Mouse (Mus musculus) intestine, postnatal 0 days (tissue): ENCODE data around the gene Slc39a11. TPM values are rescaled to one million over a fixed set of nuclear protein-coding genes. Genes with fewer than 3 reads are reported as not detected.

Experiments used
- ATAC-seq: fragments of 200-750 bp; cut with Nextera tagmentation; 2 replicates; pipeline ENCODE4 v1.8.0; 2017; ENCODE audit warnings: mild to moderate bottlenecking, moderate TSS enrichment, moderate library complexity
- H3K27ac ChIP-seq: fragments of 300-500 bp; sonication (generic); 2 replicates; pipeline ENCODE4 v1.5.1; 2014; ENCODE audit warnings: mild to moderate bottlenecking, low read depth, low read length, moderate library complexity
- H3K27me3 ChIP-seq: fragments of 300-500 bp; sonication (generic); replicated peaks from 2 replicates; pipeline ENCODE4 v1.6.1; 2014; ENCODE audit warnings: low read length, mixed read lengths; ENCODE audit not compliant: control insufficient read depth, insufficient read depth
- H3K36me3 ChIP-seq: fragments of 300-500 bp; sonication (generic); 2 replicates; pipeline ENCODE4 v1.6.1; 2014; ENCODE audit warnings: mild to moderate bottlenecking, moderate library complexity; ENCODE audit not compliant: control insufficient read depth, insufficient read depth
- H3K4me1 ChIP-seq: fragments of 300-500 bp; sonication (generic); replicated peaks from 2 replicates; pipeline ENCODE4 v1.6.1; 2014; ENCODE audit warnings: antibody characterized with exemption, low read length, mixed read lengths; ENCODE audit not compliant: control insufficient read depth, insufficient read depth
- H3K4me2 ChIP-seq: fragments of 300-500 bp; sonication (generic); replicated peaks from 2 replicates; pipeline ENCODE4 v1.6.1; 2014; ENCODE audit warnings: low read depth, mild to moderate bottlenecking, moderate library complexity
- H3K4me3 ChIP-seq: fragments of 300-500 bp; sonication (generic); 2 replicates; pipeline ENCODE4 v1.5.1; 2014; ENCODE audit warnings: low read depth, low read length
- H3K9ac ChIP-seq: fragments of 300-500 bp; sonication (generic); 2 replicates; pipeline ENCODE4 v1.6.1; 2014; ENCODE audit warnings: mild to moderate bottlenecking, low read depth, low read length
- H3K9me3 ChIP-seq: fragments of 300-500 bp; sonication (generic); 2 replicates; pipeline ENCODE4 v1.6.1; 2016; ENCODE audit warnings: mixed run types; ENCODE audit not compliant: control insufficient read depth
- CTCF ChIP-seq: sonication (generic); IDR thresholded peaks from 2 replicates; pipeline ENCODE4 v1.5.1; 2016; ENCODE audit warnings: low read depth, mild to moderate bottlenecking, control low read depth, antibody characterized with exemption, moderate library complexity
- WGBS: fragments of 180-500 bp; shearing (Covaris S2); extraction: QIAGEN DNeasy Blood & Tissue Kit; methylation state at CpG from one replicate; pipeline ENCODE4 v1.1.7; 2014; 5-methylcytosine and 5-hydroxymethylcytosine counted together
- polyA plus RNA-seq: library from polyadenylated mRNA; unstranded; fragments of >200 nt; fragmentation: Nextera tagmentation; extraction: Ambion mirVana; gene quantifications from 2 replicates; pipeline ENCODE4 v1.2.1, GENCODE M21; 2015

Gene Slc39a11
- polyA plus RNA-seq, 1 experiment from 2014 or later, result 50.7 TPM

GRCm38 (mm10) chr11:113658763-113659162, 8.9 kb upstream of the Slc39a11 start:
- TF ChIP-seq CTCF, result no peak
- H3K9ac ChIP-seq, result no peak overlapping the region
- H3K4me2 ChIP-seq, result no peak overlapping the region
- 70% methylated on average over 4 of the region's 4 CpGs for WGBS
- H3K27me3 ChIP-seq, result no peaks in the 10 kb centered on the region
- H3K36me3 ChIP-seq, result peaks cover 88% of the 10 kb centered on the region
- no peaks in the 10 kb centered on the region for H3K9me3 ChIP-seq
- ATAC-seq, result no peak
- H3K4me3 ChIP-seq, result no peak overlapping the region
- H3K27ac ChIP-seq, result no peak overlapping the region
- H3K4me1 ChIP-seq, result no peaks in the 10 kb centered on the region

GRCm38 (mm10) chr11:113658319-113658718, 8.4 kb upstream of the Slc39a11 start:
- no peak for ATAC-seq
- TF ChIP-seq CTCF, result no peak
- H3K4me2 ChIP-seq, result no peak overlapping the region
- H3K27ac ChIP-seq, result no peak overlapping the region
- H3K27me3 ChIP-seq, result no peaks in the 10 kb centered on the region
- no peak overlapping the region for H3K9ac ChIP-seq
- WGBS, result 86% methylated on average over 8 of the region's 8 CpGs
- H3K9me3 ChIP-seq, result no peaks in the 10 kb centered on the region
- no peak overlapping the region for H3K4me3 ChIP-seq
- H3K4me1 ChIP-seq, result no peaks in the 10 kb centered on the region
- H3K36me3 ChIP-seq, result peaks cover 88% of the 10 kb centered on the region

GRCm38 (mm10) chr11:113657221-113657620, 7.3 kb upstream of the Slc39a11 start:
- ATAC-seq, result no peak
- Histone ChIP-seq H3K4me1 (no peaks in the 10 kb centered on the region), H3K27me3 (no peaks in the 10 kb centered on the region), H3K4me2 (no peak overlapping the region), H3K9me3 (no peaks in the 10 kb centered on the region), H3K4me3 (no peak overlapping the region), H3K27ac (no peak overlapping the region), H3K9ac (no peak overlapping the region), H3K36me3 (peaks cover 88% of the 10 kb centered on the region)
- WGBS, result 39% methylated on average over 4 of the region's 4 CpGs
- no peak for TF ChIP-seq CTCF

- Histone ChIP-seq H3K4me1 (no peaks in the 10 kb centered on the region), H3K9me3 (no peaks in the 10 kb centered on the region), H3K27ac (no peak overlapping the region), H3K9ac (no peak overlapping the region), H3K27me3 (no peaks in the 10 kb centered on the region), H3K36me3 (peaks cover 86% of the 10 kb centered on the region), H3K4me2 (no peak overlapping the region), H3K4me3 (no peak overlapping the region)
- no peak for TF ChIP-seq CTCF
- 86% methylated on average over 8 of the region's 8 CpGs for WGBS
- no peak for ATAC-seq
These were observed 6.6 kb upstream of the Slc39a11 start for GRCm38 (mm10) chr11:113656511-113656932.

GRCm38 (mm10) chr11:113654561-113655270, 4.8 kb upstream of the Slc39a11 start:
- TF ChIP-seq CTCF, result no peak
- H3K36me3 ChIP-seq, result peaks cover 71% of the 10 kb centered on the region

GRCm38 (mm10) chr11:113654105-113654504, 4.2 kb upstream of the Slc39a11 start:
- Histone ChIP-seq H3K27me3 (no peaks in the 10 kb centered on the region), H3K4me2 (no peak overlapping the region), H3K36me3 (peaks cover 65% of the 10 kb centered on the region), H3K4me3 (no peak overlapping the region), H3K9ac (no peak overlapping the region), H3K9me3 (no peaks in the 10 kb centered on the region), H3K27ac (no peak overlapping the region), H3K4me1 (no peaks in the 10 kb centered on the region)
- 93% methylated on average over 15 of the region's 15 CpGs for WGBS
- ATAC-seq, result no peak
- TF ChIP-seq CTCF, result no peak

More at GRCm38 (mm10) chr11:113654561-113655270, 4.8 kb upstream of the Slc39a11 start:
- ATAC-seq, result no peak
- no peak overlapping the region for H3K9ac ChIP-seq
- no peak overlapping the region for H3K4me3 ChIP-seq
- no peak overlapping the region for H3K27ac ChIP-seq
- H3K27me3 ChIP-seq, result no peaks in the 10 kb centered on the region
- no peaks in the 10 kb centered on the region for H3K4me1 ChIP-seq
- 87% methylated on average over 18 of the region's 18 CpGs for WGBS
- no peaks in the 10 kb centered on the region for H3K9me3 ChIP-seq
- no peak overlapping the region for H3K4me2 ChIP-seq
